Mouse (Mus musculus): ENCODE measurements around the gene Hoxa4.

The Hoxa4 gene

GRCm38 (mm10) chr6:52165441-52166370, 25.8 kb downstream of the Hoxa4 start:
- DNase-seq (ENCODE audit: low read depth, low spot score) = no peak

GRCm38 (mm10) chr6:52164626-52165440, 26.7 kb downstream of the Hoxa4 start, which contains the start of gene Hoxa2:
Gene Hoxa2, minus strand, starts transcription at chr6:52164831.
- no peak for DNase-seq (ENCODE audit: low read depth, low spot score)

GRCm38 (mm10) chr6:52164051-52164625, 27.4 kb downstream of the Hoxa4 start:
- DNase-seq (ENCODE audit: low read depth, low spot score) = no peak

- no peak for DNase-seq (ENCODE audit: low read depth, low spot score)
Observed at GRCm38 (mm10) chr6:52163366-52164031, 28.1 kb downstream of the Hoxa4 start.

GRCm38 (mm10) chr6:52162611-52163365, 28.8 kb downstream of the Hoxa4 start:
- DNase-seq (ENCODE audit: low read depth, low spot score) = no peak

- DNase-seq (ENCODE audit: low read depth, low spot score) = no peak
Observed at GRCm38 (mm10) chr6:52162093-52162380, 29.5 kb downstream of the Hoxa4 start.

- no peak for DNase-seq (ENCODE audit: low read depth, low spot score)
Observed at GRCm38 (mm10) chr6:52161336-52162092, 30.0 kb downstream of the Hoxa4 start.

- no peak for DNase-seq (ENCODE audit: low read depth, low spot score)
Observed at GRCm38 (mm10) chr6:52160511-52161335, 30.8 kb downstream of the Hoxa4 start.

GRCm38 (mm10) chr6:52159979-52160378, 31.6 kb downstream of the Hoxa4 start:
- DNase-seq (ENCODE audit: low read depth, low spot score) = no peak

- no peak for DNase-seq (ENCODE audit: low read depth, low spot score)
Observed at GRCm38 (mm10) chr6:52159164-52159761, 32.3 kb downstream of the Hoxa4 start.

GRCm38 (mm10) chr6:52158276-52159051, 33.1 kb downstream of the Hoxa4 start, which contains the start of gene Hoxa1:
Gene Hoxa1, minus strand, starts transcription at chr6:52158317.
- peak; percentile 36 for DNase-seq (ENCODE audit: low read depth, low spot score)

- no peak for DNase-seq (ENCODE audit: low read depth, low spot score)
Observed at GRCm38 (mm10) chr6:52157466-52158275, 33.9 kb downstream of the Hoxa4 start.

- no peak for DNase-seq (ENCODE audit: low read depth, low spot score)
Observed at GRCm38 (mm10) chr6:52156551-52157200, 34.9 kb downstream of the Hoxa4 start.

- no peak for DNase-seq (ENCODE audit: low read depth, low spot score)
Observed at GRCm38 (mm10) chr6:52155471-52155870, 36.1 kb downstream of the Hoxa4 start.

- no peak for DNase-seq (ENCODE audit: low read depth, low spot score)
Observed at GRCm38 (mm10) chr6:52154044-52154443, 37.5 kb downstream of the Hoxa4 start.

GRCm38 (mm10) chr6:52153270-52153669, 38.3 kb downstream of the Hoxa4 start:
- DNase-seq (ENCODE audit: low read depth, low spot score) = no peak
